Mouse (Mus musculus) lung, postnatal 14 days (tissue): ENCODE data around the gene Galnt7.

Experiments
- DNase-seq: peaks from one replicate; pipeline ENCODE4 v3.0.0; 2021

The Galnt7 gene

GRCm38 (mm10) chr8:57577301-57577700 is 75.5 kb downstream of the Galnt7 start:
- no peak for DNase-seq

- DNase-seq = peak; percentile 28
Measured at GRCm38 (mm10) chr8:57576238-57576637, 76.6 kb downstream of the Galnt7 start.

- no peak for DNase-seq
Measured at GRCm38 (mm10) chr8:57575336-57575735, 77.5 kb downstream of the Galnt7 start.

- peak; percentile 78 for DNase-seq
Measured at GRCm38 (mm10) chr8:57574398-57574797, 78.4 kb downstream of the Galnt7 start.

GRCm38 (mm10) chr8:57573844-57574243 is 79.0 kb downstream of the Galnt7 start:
- DNase-seq = no peak

GRCm38 (mm10) chr8:57569886-57570285 is 82.9 kb downstream of the Galnt7 start:
- DNase-seq = no peak

- DNase-seq = no peak
Measured at GRCm38 (mm10) chr8:57569400-57569795, 83.4 kb downstream of the Galnt7 start.

GRCm38 (mm10) chr8:57568633-57569399 is 84.0 kb downstream of the Galnt7 start:
- DNase-seq = no peak

GRCm38 (mm10) chr8:57567998-57568397 is 84.8 kb downstream of the Galnt7 start:
- DNase-seq = no peak

GRCm38 (mm10) chr8:57565039-57565438 is 87.8 kb downstream of the Galnt7 start:
- no peak for DNase-seq

GRCm38 (mm10) chr8:57563726-57564125 is 89.1 kb downstream of the Galnt7 start:
- no peak for DNase-seq

GRCm38 (mm10) chr8:57562741-57563140 is 90.1 kb downstream of the Galnt7 start:
- DNase-seq = no peak

- no peak for DNase-seq
Measured at GRCm38 (mm10) chr8:57560926-57561325, 91.9 kb downstream of the Galnt7 start.

GRCm38 (mm10) chr8:57552102-57553032 is 100.5 kb downstream of the Galnt7 start:
- DNase-seq = no peak

GRCm38 (mm10) chr8:57547581-57547980 is 105.3 kb downstream of the Galnt7 start:
- no peak for DNase-seq

GRCm38 (mm10) chr8:57546834-57547233 is 106.0 kb downstream of the Galnt7 start:
- no peak for DNase-seq

GRCm38 (mm10) chr8:57546401-57546800 is 106.4 kb downstream of the Galnt7 start:
- DNase-seq = no peak

GRCm38 (mm10) chr8:57541405-57541804 is 111.4 kb downstream of the Galnt7 start:
- DNase-seq = peak; percentile 7

GRCm38 (mm10) chr8:57540951-57541350 is 111.9 kb downstream of the Galnt7 start:
- DNase-seq = no peak

- peak; percentile 80 for DNase-seq
Measured at GRCm38 (mm10) chr8:57540110-57540838, 112.6 kb downstream of the Galnt7 start.

- DNase-seq = no peak
Measured at GRCm38 (mm10) chr8:57538601-57539000, 114.2 kb downstream of the Galnt7 start.

GRCm38 (mm10) chr8:57536167-57536566 is 116.7 kb downstream of the Galnt7 start:
- no peak for DNase-seq

- no peak for DNase-seq
Measured at GRCm38 (mm10) chr8:57534495-57534894, 118.3 kb downstream of the Galnt7 start.
